In the genomic region with DNA sequence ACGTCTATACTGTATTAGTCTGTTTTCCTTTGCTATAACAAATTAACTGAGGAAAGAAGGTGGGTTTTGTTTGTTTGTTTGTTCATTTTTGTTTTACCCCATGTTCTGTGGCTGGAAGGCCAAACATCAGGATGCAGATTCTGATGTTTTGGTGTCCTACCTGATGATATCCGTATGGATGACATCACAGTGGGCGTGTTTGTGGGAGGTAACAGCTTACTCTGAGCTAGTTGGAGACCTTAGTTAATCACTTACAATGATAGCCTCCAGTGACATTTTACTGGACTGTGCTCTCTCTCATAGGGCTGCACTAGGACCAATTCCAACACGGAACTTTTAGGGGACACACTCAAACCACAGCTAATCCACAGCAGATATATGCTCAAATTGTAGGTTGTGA, we compare ENCODE assay signal across 15 mouse cellular contexts.
"Had no signal": no experiment of that assay in that cellular context is flagged by ENCODE, and none has a peak within 500 bp of the region (broad histone marks: within the 10 kb centered on the region; RNA-seq: fewer than 3 reads in every experiment).

No protein-coding gene starts in this region.

- H3K9me3 ChIP-seq: midbrain, embryonic 15.5 days; neural tube, embryonic 12.5 days; stomach, embryonic 15.5 days had no signal

- H3K27ac ChIP-seq: macrophage; midbrain, embryonic 13.5 days; midbrain, embryonic 15.5 days; neural tube, embryonic 12.5 days; stomach, embryonic 15.5 days had no signal

- ATAC-seq: midbrain, embryonic 13.5 days; midbrain, embryonic 15.5 days had no signal

- DNase-seq: lung, adult 18-20 months; lung, embryonic 14.5 days; lung, postnatal 10 days; lung, postnatal 36 days; right cerebral cortex, postnatal 14 days; thymus, adult 18-20 months; thymus, postnatal 14 days; thymus, postnatal 36 days had no signal

- H3K4me2 ChIP-seq: lung, embryonic 14.5 days; midbrain, embryonic 11.5 days; midbrain, embryonic 13.5 days; midbrain, embryonic 15.5 days; neural tube, embryonic 12.5 days; stomach, embryonic 15.5 days had no signal

- H3K4me1 ChIP-seq: midbrain, embryonic 13.5 days; midbrain, embryonic 15.5 days; neural tube, embryonic 12.5 days; stomach, embryonic 15.5 days had no signal

- H3K9ac ChIP-seq: lung, embryonic 14.5 days; midbrain, embryonic 13.5 days; midbrain, embryonic 15.5 days; neural tube, embryonic 12.5 days; stomach, embryonic 15.5 days had no signal

- H3K27me3 ChIP-seq: megakaryocyte, embryonic 14.5 days; midbrain, embryonic 13.5 days; midbrain, embryonic 15.5 days; neural tube, embryonic 12.5 days; stomach, embryonic 15.5 days had no signal

- H3K4me3 ChIP-seq: megakaryocyte, embryonic 14.5 days; midbrain, embryonic 13.5 days; midbrain, embryonic 15.5 days; neural tube, embryonic 12.5 days; stomach, embryonic 15.5 days had no signal

- H3K36me3 ChIP-seq: midbrain, embryonic 13.5 days; midbrain, embryonic 15.5 days; neural tube, embryonic 12.5 days; stomach, embryonic 15.5 days had no signal
